Mouse (Mus musculus) urinary bladder, adult 2 months (tissue): ENCODE data around the gene H2-M10.2. TPM values are rescaled to one million over a fixed set of nuclear protein-coding genes. Genes with fewer than 3 reads are reported as not detected.
"Not testable (repeated sequence)": the region's sequence is repeated elsewhere in the genome, so short reads cannot be mapped to it uniquely, and the experiment has no call there.

Experiments used
- DNase-seq: peaks from one replicate; pipeline ENCODE4 v3.0.0; 2022; ENCODE audit warnings: low spot score
- polyA plus RNA-seq: library from polyadenylated mRNA; depleted of rRNA; stranded (reverse); fragments of >200 nt; gene quantifications from 2 replicates; pipeline ENCODE4 v1.2.3, GENCODE M21; 2012; rRNA removed

Gene H2-M10.2
- polyA plus RNA-seq: not detected in 2 replicates

- DNase-seq: no peak
Measured at GRCm38 (mm10) chr17:36286390-36286789, at the start of gene H2-M10.2. H2-M10.2 (minus strand) TSS chr17:36286490.

- DNase-seq: no peak
Measured at GRCm38 (mm10) chr17:36326055-36326454, 39.8 kb upstream of the H2-M10.2 start, which contains the start of gene H2-M10.1. H2-M10.1 (minus strand) TSS chr17:36326155.

GRCm38 (mm10) chr17:36315689-36316253, 29.5 kb upstream of the H2-M10.2 start:
- DNase-seq: no peak

GRCm38 (mm10) chr17:36315041-36315688, 28.9 kb upstream of the H2-M10.2 start:
- DNase-seq: peak; percentile 22

DNA sequence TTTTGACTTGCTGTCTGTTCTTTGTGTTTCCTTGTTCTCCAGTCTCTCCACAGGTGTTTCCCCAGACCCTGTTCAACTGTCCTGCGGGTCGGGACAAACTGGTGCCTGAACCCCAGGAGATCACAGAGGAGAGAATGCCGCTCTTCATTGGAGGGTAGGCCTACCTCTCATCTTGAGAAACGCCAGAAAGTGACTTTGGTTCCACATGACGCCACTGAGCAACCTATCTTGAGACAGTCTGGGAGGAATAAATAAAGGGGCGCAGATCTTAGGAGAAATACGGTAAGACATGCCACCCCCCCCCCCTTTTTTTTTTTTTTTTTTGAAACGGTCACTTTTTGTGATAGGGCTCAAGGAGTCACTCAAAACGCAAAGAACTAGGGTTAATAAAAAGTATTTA, 28.2 kb upstream of the H2-M10.2 start:
- DNase-seq: no peak

DNA sequence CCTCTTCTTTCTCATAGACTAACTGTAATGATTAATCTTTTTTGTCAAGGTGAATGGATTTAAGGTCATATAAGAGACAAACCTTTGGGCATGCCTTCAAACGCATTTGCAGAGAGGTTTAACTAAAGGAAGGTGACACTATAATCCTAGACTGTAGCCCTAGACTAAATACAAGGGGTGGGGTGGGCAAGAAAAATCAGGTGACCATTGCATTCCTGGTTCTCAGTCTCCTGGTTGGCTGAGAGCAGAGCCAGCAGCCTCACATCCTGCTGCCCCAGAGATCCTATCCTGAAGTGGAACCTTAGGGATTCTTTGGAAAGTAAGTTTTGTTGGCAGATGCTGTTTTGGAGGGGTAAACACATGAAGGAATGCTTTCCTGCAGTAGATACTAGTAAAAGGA, 23.0 kb upstream of the H2-M10.2 start:
- no peak for DNase-seq

GRCm38 (mm10) chr17:36308855-36309254, 22.6 kb upstream of the H2-M10.2 start:
- DNase-seq: not testable (repeated sequence)

GRCm38 (mm10) chr17:36281521-36282245, 4.6 kb downstream of the H2-M10.2 start:
- no peak for DNase-seq

GRCm38 (mm10) chr17:36274776-36275175, 11.5 kb downstream of the H2-M10.2 start:
- no peak for DNase-seq

GRCm38 (mm10) chr17:36273796-36274195, 12.5 kb downstream of the H2-M10.2 start:
- DNase-seq: no peak

DNA sequence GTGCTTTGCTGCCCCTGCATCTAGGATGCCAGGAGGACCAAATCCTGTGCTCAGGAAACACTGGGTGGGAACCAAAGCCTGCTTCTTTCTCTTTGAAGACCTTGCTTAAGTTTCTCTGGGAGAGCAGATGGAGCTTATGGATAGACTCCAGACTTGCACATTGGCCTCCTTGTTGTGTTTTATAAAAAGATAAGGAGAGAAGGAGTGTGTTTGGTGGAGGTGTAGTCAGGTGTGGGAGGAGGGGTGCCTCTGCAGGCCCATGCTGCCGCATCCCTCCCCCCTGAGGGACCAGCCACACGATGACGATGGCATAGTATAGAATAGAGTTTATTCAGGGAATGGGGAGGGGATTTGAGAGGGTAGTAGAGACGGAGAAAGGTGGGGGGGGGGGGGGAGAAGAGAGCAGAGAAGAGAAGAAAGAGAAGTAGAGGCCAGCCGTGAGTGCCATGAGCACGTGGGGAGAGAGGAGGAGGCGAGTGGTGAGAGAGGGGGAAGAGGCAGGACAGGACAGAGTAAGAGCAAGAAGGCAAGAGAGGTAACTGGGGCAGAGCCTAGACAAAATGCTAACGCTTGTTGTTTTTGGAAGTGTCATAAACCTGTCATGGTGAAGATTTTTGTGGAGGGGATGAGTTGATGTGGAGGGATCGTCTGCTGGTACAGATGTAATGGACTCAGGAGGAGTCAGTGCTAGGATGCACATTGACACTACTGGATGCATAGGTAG, 13.5 kb downstream of the H2-M10.2 start:
- DNase-seq: no peak

DNA sequence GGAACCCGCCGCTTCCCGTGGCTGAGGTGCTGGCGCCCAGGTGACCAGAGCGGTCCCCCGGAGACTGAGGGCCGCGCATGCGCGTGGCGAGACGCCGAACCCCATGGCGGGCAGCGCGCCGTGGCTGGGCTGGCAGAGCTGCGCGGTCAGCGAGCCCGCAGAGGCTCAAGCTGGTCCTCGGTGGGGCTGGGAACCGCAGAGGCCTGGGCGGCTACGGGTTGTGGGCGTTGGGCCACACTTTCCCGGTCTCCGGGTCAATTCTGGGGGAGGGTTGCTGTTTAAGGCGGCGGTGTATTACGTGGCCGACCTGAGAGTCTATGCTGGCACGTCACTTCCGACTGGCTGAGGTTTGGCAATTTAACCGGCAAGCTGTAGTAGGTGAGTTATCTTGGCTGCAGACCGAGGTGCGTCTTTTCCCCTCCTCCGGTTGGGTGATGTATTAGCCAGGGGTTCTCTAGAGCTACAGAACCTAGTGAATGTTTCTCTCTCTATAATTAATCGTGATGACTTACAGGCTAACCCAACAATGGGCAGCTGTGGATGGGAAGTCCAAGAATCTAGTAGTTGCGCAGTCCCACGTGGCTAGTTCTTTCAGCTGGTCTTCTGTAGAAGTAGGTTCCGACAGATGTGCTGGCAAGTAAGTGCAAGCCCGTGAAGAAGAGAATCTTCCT, 14.6 kb downstream of the H2-M10.2 start, which contains the start of gene Trim39:
Gene Trim39, minus strand, starts transcription at position 662 of the 671 bp plus-strand sequence.
- DNase-seq: peak; percentile 99

DNA sequence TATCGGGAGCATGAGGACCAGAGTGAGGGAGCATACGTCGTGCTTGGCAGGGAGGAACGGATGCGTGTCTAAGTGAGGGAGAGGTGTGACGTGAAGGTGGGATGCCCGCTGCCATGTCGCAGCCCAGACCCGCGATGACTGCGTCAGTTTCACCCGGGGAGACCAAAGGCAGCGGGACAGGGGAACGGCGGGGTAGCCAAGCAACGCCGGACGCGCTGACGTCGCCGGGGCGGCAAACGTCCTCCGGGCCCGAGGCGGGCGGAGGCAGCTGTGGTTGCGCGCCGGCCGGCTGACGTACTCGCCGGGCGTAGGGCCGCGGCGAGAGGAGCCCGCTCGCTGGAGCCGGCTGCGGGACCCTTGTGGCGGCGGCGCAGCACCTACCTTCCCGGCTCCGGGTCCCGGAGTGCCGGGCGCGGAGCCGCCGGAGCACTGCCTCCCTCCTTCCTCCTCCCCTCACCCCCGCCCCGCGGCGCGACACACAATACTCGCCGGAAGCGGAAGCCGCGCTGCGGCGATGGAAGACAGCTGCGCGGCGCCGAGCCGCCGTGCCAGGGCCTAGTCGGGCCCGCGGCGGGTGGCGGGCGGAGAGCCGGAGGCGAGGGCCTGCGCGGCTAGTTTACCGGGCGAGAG, 15.2 kb downstream of the H2-M10.2 start:
- DNase-seq: no peak

DNA sequence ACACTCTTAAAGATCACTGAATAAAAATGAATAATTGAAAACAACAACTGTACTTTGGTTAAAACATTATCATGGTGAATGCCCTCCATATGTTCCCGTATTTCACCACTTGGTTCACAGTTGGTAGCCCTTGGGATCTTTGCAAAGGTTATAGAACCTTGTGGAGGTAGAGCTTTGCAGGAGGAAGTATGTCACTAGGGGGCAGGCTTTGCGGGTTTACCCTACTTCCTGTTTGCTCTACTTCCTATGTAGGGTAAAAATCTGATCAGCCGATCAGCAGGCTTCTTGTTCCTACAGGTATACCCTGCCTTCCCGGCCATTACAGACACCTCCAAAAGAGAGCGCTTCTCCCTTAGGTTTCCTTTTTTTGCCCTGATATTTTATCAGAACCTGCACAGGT, 20.5 kb downstream of the H2-M10.2 start:
- DNase-seq: no peak

- DNase-seq: no peak
Measured at GRCm38 (mm10) chr17:36264273-36264925, 21.9 kb downstream of the H2-M10.2 start.

- DNase-seq: no peak
Measured at GRCm38 (mm10) chr17:36261511-36262166, 24.7 kb downstream of the H2-M10.2 start.

GRCm38 (mm10) chr17:36257969-36258368, 28.3 kb downstream of the H2-M10.2 start, which contains the start of gene Rpp21:
Rpp21 (minus strand) TSS chr17:36258069.
- DNase-seq: no peak

DNA sequence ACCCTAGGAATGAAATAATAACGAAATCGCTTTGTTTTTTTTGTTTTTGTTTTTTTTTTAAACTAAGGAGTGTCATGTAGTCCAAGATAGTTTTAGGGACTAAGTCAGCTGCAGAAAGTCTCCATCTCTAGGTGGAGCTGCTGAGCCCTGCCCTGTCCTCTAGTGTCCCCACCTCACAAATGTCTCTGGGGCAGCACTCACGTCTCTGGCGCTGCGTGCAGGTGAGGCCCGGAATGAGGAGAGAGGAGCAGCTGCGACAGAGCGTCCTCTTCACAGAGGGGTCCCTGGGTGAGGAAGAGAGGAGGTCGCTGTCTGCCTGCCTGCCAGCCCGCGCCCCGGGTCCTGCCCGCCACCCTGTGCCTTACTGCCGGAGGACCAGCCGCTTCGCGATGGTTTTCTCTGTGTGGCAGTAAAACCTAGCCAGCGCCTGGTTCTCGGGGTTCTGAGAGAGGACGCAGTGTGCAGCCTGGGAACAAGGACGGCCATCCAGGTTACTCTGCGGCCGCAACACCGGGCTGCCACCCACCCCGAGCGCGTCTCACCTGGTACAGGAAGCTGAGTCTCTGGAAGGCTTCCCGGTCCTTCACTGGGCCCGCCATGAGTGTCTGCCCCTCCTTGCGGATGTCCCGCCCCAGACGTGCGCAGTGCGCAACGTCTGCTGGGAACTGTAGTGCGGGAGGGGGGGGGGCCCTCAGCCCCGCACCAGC, 28.9 kb downstream of the H2-M10.2 start:
- DNase-seq: peak; percentile 75

DNA sequence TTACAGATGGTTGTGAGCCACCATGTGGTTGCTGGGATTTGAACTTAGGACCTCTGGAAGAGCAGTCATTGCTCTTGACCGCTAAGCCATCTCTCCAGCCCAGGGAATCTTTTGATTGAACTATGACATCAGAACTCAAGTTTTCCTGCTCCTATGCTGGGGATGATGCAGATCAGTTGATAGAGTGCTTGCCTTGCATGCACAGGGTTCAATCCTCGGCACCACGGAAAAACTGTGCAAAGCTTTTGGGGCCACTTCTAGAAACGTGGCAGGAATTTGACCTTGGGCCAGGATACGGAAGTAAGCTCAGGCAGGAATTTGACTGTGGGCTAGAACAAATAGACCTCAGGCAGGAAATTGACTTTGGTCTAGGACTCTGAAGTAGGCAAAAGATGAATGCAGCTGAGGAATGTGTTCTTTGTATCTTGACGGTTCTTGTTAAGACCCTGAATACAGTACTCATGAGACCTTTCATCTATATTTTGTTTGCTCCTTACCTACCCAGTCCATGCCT, 33.1 kb downstream of the H2-M10.2 start:
- DNase-seq: no peak
